ENCODE assay signal across 10 mouse cellular contexts in genomic region chr10:24164137-24164908, GRCm38 (mm10). TPM values are rescaled to one million over a fixed set of nuclear protein-coding genes. Genes with fewer than 3 reads are reported as not detected.
DNase-seq lines count a peak whose midpoint lies in the region; ATAC-seq and TF ChIP-seq lines count a peak whose summit lies in the region.
"Had no signal": no experiment of that assay in that cellular context is flagged by ENCODE, and none has a peak within 500 bp of the region (broad histone marks: within the 10 kb centered on the region; RNA-seq: fewer than 3 reads in every experiment).

No protein-coding gene starts in this region.

- no peak for TF ChIP-seq POLR2A in spleen, adult 2 months (IDR thresholded peaks at IDR 0.05; ENCODE audit: low read depth, low read length)

- no peak for TF ChIP-seq CTCF in spleen, adult 2 months (IDR thresholded peaks at IDR 0.05; ENCODE audit: extremely low read depth, insufficient read depth, insufficient read length, insufficient replicate concordance)
- TF ChIP-seq CTCF in hindbrain, postnatal 0 days (IDR thresholded peaks at IDR 0.05; ENCODE audit: low read depth), result no peak

- no peaks in the 10 kb centered on the region for H3K27me3 ChIP-seq in spleen, adult 2 months (ENCODE audit: control insufficient read depth, insufficient read depth, low read length)
- no peaks in the 10 kb centered on the region for H3K27me3 ChIP-seq in hindbrain, postnatal 0 days (ENCODE audit: insufficient read depth, low read length)
- H3K27me3 ChIP-seq in lung, embryonic 16.5 days (ENCODE audit: control insufficient read depth, insufficient read depth, low read depth, low read length), result no peaks in the 10 kb centered on the region
- no peaks in the 10 kb centered on the region for H3K27me3 ChIP-seq in forebrain, embryonic 12.5 days
- H3K27me3 ChIP-seq: embryonic facial prominence, embryonic 12.5 days had no signal

- peaks cover 23% of the 10 kb centered on the region for H3K4me1 ChIP-seq in spleen, adult 2 months (ENCODE audit: control insufficient read depth, insufficient read depth, insufficient read length)
- H3K4me1 ChIP-seq in hindbrain, postnatal 0 days (ENCODE audit: insufficient read depth, low read length), result peaks cover 9% of the 10 kb centered on the region
- H3K4me1 ChIP-seq in lung, embryonic 16.5 days (replicated peaks; ENCODE audit: control insufficient read depth, insufficient read depth, low read length), result peaks cover 5% of the 10 kb centered on the region; the same call in 1 of the 2 replicates
- peaks cover 23% of the 10 kb centered on the region for H3K4me1 ChIP-seq in forebrain, embryonic 12.5 days

- H3K36me3 ChIP-seq in spleen, adult 2 months (ENCODE audit: control insufficient read depth, insufficient read depth, low read length), result peaks cover 1% of the 10 kb centered on the region; the same call in 1 of the 2 replicates
- no peaks in the 10 kb centered on the region for H3K36me3 ChIP-seq in hindbrain, postnatal 0 days (ENCODE audit: insufficient read depth, low read length)
- H3K36me3 ChIP-seq in lung, embryonic 16.5 days (ENCODE audit: control insufficient read depth, insufficient read depth, low read length), result peaks cover 1% of the 10 kb centered on the region; the same call in 1 of the 2 replicates
- peaks cover 5% of the 10 kb centered on the region for H3K36me3 ChIP-seq in forebrain, embryonic 12.5 days (replicated peaks)

- H3K9ac ChIP-seq in hindbrain, postnatal 0 days (replicated peaks; ENCODE audit: low read length), result no peak overlapping the region
- H3K9ac ChIP-seq in lung, embryonic 16.5 days (ENCODE audit: low read length), result no peak overlapping the region
- H3K9ac ChIP-seq in forebrain, embryonic 12.5 days, result no peak overlapping the region
- H3K9ac ChIP-seq: embryonic facial prominence, embryonic 12.5 days had no signal

- no peaks in the 10 kb centered on the region for H3K9me3 ChIP-seq in hindbrain, postnatal 0 days (ENCODE audit: low read length)
- no peaks in the 10 kb centered on the region for H3K9me3 ChIP-seq in lung, embryonic 16.5 days (ENCODE audit: control insufficient read depth, low read length)
- H3K9me3 ChIP-seq in forebrain, embryonic 12.5 days, result no peaks in the 10 kb centered on the region

- 33% methylated on average over 11 of the region's 11 CpGs for WGBS in spleen, adult 2 months
- 26% methylated on average over 11 of the region's 11 CpGs for WGBS in hindbrain, postnatal 0 days
- 39% methylated on average over 11 of the region's 11 CpGs for WGBS in lung, embryonic 16.5 days
- 51% methylated on average over 11 of the region's 11 CpGs for WGBS in forebrain, embryonic 12.5 days

- no peak overlapping the region for H3K4me2 ChIP-seq in hindbrain, postnatal 0 days (ENCODE audit: low read depth, low read length)
- no peak overlapping the region for H3K4me2 ChIP-seq in lung, embryonic 16.5 days (ENCODE audit: low read depth, low read length)
- no peak overlapping the region for H3K4me2 ChIP-seq in forebrain, embryonic 12.5 days
- H3K4me2 ChIP-seq: embryonic facial prominence, embryonic 12.5 days had no signal

- peak overlapping the region; percentile 86 for H3K27ac ChIP-seq in spleen, adult 2 months (ENCODE audit: insufficient read depth, low read length)
- no peak overlapping the region for H3K27ac ChIP-seq in hindbrain, postnatal 0 days
- no peak overlapping the region for H3K27ac ChIP-seq in lung, embryonic 16.5 days (ENCODE audit: low read length)
- H3K27ac ChIP-seq in forebrain, embryonic 12.5 days, result no peak overlapping the region
- H3K27ac ChIP-seq: embryonic facial prominence, embryonic 12.5 days had no signal

- ATAC-seq in hindbrain, postnatal 0 days, result peak; percentile 61; the same call in 1 of the 2 replicates
- peak; percentile 38 for ATAC-seq in lung, embryonic 16.5 days (ENCODE audit: low read depth)
- ATAC-seq in forebrain, embryonic 12.5 days (ENCODE audit: low FRiP score), result no peak

- H3K4me3 ChIP-seq in spleen, adult 2 months (ENCODE audit: extremely low read depth, insufficient read depth, insufficient read length), result no peak overlapping the region
- no peak overlapping the region for H3K4me3 ChIP-seq in hindbrain, postnatal 0 days (ENCODE audit: low read length)
- H3K4me3 ChIP-seq in lung, embryonic 16.5 days (ENCODE audit: low read length), result no peak overlapping the region
- H3K4me3 ChIP-seq in forebrain, embryonic 12.5 days (replicated peaks), result no peak overlapping the region
- H3K4me3 ChIP-seq: embryonic facial prominence, embryonic 12.5 days had no signal

- DNase-seq in spleen, adult 2 months (ENCODE audit: low read depth in 1 of 2, low spot score in 2 of 2), result peak in 1 of 2 experiments; percentile 28
- DNase-seq in spleen, postnatal 14 days (ENCODE audit: low spot score in 2 of 2), result no peak
- DNase-seq in embryo, embryonic 10 days (ENCODE audit: low spot score), result peak; percentile 56
- DNase-seq in hindbrain, postnatal 0 days (ENCODE audit: low spot score), result no peak
- DNase-seq in skeletal muscle tissue, adult 2 months (ENCODE audit: low read depth, low spot score), result peak; percentile 32
- no peak for DNase-seq in right cerebral cortex, adult 18-20 months

RNA-seq across cellular contexts. Expression of gene Stx7, which starts 15.2 kb away (rescaled TPM):
- polyA plus RNA-seq in spleen, adult 2 months (2012; rRNA removed), result 57.6 and 61.7 TPM in 2 replicates
- 109 and 111 TPM in 2 replicates for total RNA-seq in hindbrain, postnatal 0 days (2014; rRNA removed)
- polyA plus RNA-seq in hindbrain, postnatal 0 days (2015; fragmentation: Nextera tagmentation; extraction: Ambion mirVana), result 289 and 299 TPM in 2 replicates
- polyA plus RNA-seq in lung, embryonic 16.5 days (2015; fragmentation: Nextera tagmentation; extraction: Ambion mirVana), result 89.9 and 95.5 TPM in 2 replicates
- 115 and 121 TPM in 2 replicates for polyA plus RNA-seq in forebrain, embryonic 12.5 days (2016; fragmentation: Nextera tagmentation; extraction: Ambion mirVana)

RNA-seq across cellular contexts. Expression of gene Taar9, which starts 55.0 kb away (rescaled TPM):
- polyA plus RNA-seq in spleen, adult 2 months (2012; rRNA removed), result 0.07 TPM in 1 of 2 replicates, not detected in the other
- total RNA-seq in hindbrain, postnatal 0 days (2014; rRNA removed), result not detected in 2 replicates
- not detected in 2 replicates for polyA plus RNA-seq in hindbrain, postnatal 0 days (2015; fragmentation: Nextera tagmentation; extraction: Ambion mirVana)
- polyA plus RNA-seq in lung, embryonic 16.5 days (2015; fragmentation: Nextera tagmentation; extraction: Ambion mirVana), result not detected in 2 replicates
- not detected in 2 replicates for polyA plus RNA-seq in forebrain, embryonic 12.5 days (2016; fragmentation: Nextera tagmentation; extraction: Ambion mirVana)
- polyA plus RNA-seq: embryonic facial prominence, embryonic 12.5 days; testis, adult 2 months had no signal

RNA-seq across cellular contexts. Expression of gene Moxd1, which starts 59.0 kb away (rescaled TPM):
- polyA plus RNA-seq in spleen, adult 2 months (2012; rRNA removed), result 0.06 and 0.15 TPM in 2 replicates
- total RNA-seq in hindbrain, postnatal 0 days (2014; rRNA removed), result 10.6 and 14.3 TPM in 2 replicates
- 12.9 and 16.2 TPM in 2 replicates for polyA plus RNA-seq in hindbrain, postnatal 0 days (2015; fragmentation: Nextera tagmentation; extraction: Ambion mirVana)
- polyA plus RNA-seq in lung, embryonic 16.5 days (2015; fragmentation: Nextera tagmentation; extraction: Ambion mirVana), result 6.6 and 6.7 TPM in 2 replicates
- 2.7 and 3.2 TPM in 2 replicates for polyA plus RNA-seq in forebrain, embryonic 12.5 days (2016; fragmentation: Nextera tagmentation; extraction: Ambion mirVana)

Comparison
In these comparisons a context has a peak if more than half of its experiments do, and no peak if none do; other contexts are left out.
1. DNase-seq: peak in embryo, embryonic 10 days (single experiment) and skeletal muscle tissue, adult 2 months (single experiment); none in spleen, postnatal 14 days (0 of 2), hindbrain, postnatal 0 days (single experiment) and right cerebral cortex, adult 18-20 months (single experiment).